Mouse (Mus musculus) lung, adult 2 months (tissue): ENCODE measurements at regions not wholly inside any gene's neighbourhood (a gene's known extent, or its start where the extent isn't known, plus 50 kb on each side); places are given as distances from the start of the nearest gene placed in this dataset.

ENCODE experiments used
- CTCF ChIP-seq: fragments of 200-500 bp; IDR thresholded peaks from 2 replicates; pipeline ENCODE4 v1.5.1; 2011; ENCODE audit warnings: mild to moderate bottlenecking, low read length, control low read depth; ENCODE audit not compliant: insufficient read depth
- POLR2A ChIP-seq: fragments of 200-500 bp; IDR thresholded peaks from 2 replicates; pipeline ENCODE4 v1.6.1; 2011; ENCODE audit warnings: low read depth, mild to moderate bottlenecking, control low read depth, low read length, borderline replicate concordance; ENCODE audit errors: extremely low read depth

DNA sequence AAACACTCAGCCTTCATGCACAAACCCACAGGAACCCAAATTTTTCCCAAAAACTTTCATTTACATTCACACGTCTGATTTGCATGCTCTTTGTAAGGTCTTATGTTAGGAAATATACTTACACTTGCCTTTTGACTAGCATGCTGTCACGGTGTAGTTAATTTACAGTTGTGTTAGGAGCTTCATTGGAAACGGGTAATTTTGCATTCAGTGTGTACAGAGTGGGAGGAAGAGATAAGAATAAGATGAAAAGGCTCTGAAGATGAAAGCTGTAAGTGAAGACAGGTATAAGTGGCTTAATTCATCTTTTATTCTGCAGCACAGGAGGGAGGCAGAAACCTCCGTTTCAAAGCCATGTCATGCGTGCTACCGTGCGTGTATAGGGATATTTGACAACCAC lies 136.2 kb downstream of the Nhlrc3 start:
- no peak for TF ChIP-seq CTCF
- TF ChIP-seq POLR2A = no peak
